In the genomic region with DNA sequence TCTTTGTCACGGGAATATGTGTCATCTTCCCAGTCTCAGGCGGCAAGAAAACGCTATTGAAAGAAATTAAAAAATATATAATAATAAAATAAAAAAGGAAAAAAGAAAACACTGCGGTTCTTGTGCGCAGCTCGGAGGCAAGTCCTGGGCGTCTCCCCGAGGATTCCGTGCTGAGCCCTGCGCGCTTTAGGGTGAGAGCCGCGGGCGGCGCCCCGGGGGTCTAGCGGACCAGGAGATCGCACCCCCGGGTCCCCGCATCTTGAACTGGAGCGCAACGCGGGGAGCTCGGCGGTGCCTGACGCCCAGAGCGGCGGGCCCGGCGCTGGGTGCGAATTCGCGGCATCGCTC, we compare ENCODE assay signal across 8 mouse cellular contexts. TPM values are rescaled to one million over a fixed set of nuclear protein-coding genes. Genes with fewer than 3 reads are reported as not detected.
DNase-seq lines count a peak whose midpoint lies in the region; ATAC-seq and TF ChIP-seq lines count a peak whose summit lies in the region.

No protein-coding gene starts in this region.

- H3K36me3 ChIP-seq in spleen, adult 2 months (ENCODE audit: control insufficient read depth, insufficient read depth, low read length): no peaks in the 10 kb centered on the region
- H3K36me3 ChIP-seq in liver, embryonic 11.5 days (ENCODE audit: control insufficient read depth, insufficient read depth, low read length): no peaks in the 10 kb centered on the region
- no peaks in the 10 kb centered on the region for H3K36me3 ChIP-seq in stomach, postnatal 0 days (ENCODE audit: control insufficient read depth, insufficient read depth, low read length)

- no peak for TF ChIP-seq EP300 in stomach, postnatal 0 days (optimal IDR thresholded peaks at IDR 0.05)

- H3K9ac ChIP-seq in liver, embryonic 11.5 days (ENCODE audit: low read depth, low read length): peak overlapping the region; percentile 59
- peak overlapping the region; percentile 74 for H3K9ac ChIP-seq in stomach, postnatal 0 days (ENCODE audit: low read length)

- TF ChIP-seq POLR2A in spleen, adult 2 months (IDR thresholded peaks at IDR 0.05; ENCODE audit: low read depth, low read length): no peak

- peaks cover 10% of the 10 kb centered on the region for H3K27me3 ChIP-seq in spleen, adult 2 months (ENCODE audit: control insufficient read depth, insufficient read depth, low read length)
- H3K27me3 ChIP-seq in liver, embryonic 11.5 days (replicated peaks; ENCODE audit: control insufficient read depth, insufficient read depth, low read length): peaks cover 54% of the 10 kb centered on the region
- H3K27me3 ChIP-seq in stomach, postnatal 0 days (ENCODE audit: control insufficient read depth, insufficient read depth, low read length): no peaks in the 10 kb centered on the region

- H3K4me1 ChIP-seq in spleen, adult 2 months (ENCODE audit: control insufficient read depth, insufficient read depth, insufficient read length): no peaks in the 10 kb centered on the region
- H3K4me1 ChIP-seq in liver, embryonic 11.5 days (replicated peaks; ENCODE audit: control insufficient read depth, insufficient read depth, low read length): no peaks in the 10 kb centered on the region; the same call in 1 of the 2 replicates
- H3K4me1 ChIP-seq in stomach, postnatal 0 days (replicated peaks; ENCODE audit: control insufficient read depth, insufficient read depth): no peaks in the 10 kb centered on the region; the same call in 1 of the 2 replicates

- H3K9me3 ChIP-seq in liver, embryonic 11.5 days (ENCODE audit: control insufficient read depth, low read length): no peaks in the 10 kb centered on the region
- no peaks in the 10 kb centered on the region for H3K9me3 ChIP-seq in stomach, postnatal 0 days (ENCODE audit: control insufficient read depth, low read length)

- 0 out of 2 replicates have a peak, but pooled peaks have one; percentile 15 for ATAC-seq in frontal cortex, adult (ENCODE audit: low TSS enrichment)
- peak; percentile 14; the same call in 1 of the 2 replicates for ATAC-seq in liver, embryonic 11.5 days (replicated peaks; ENCODE audit: low FRiP score)
- peak; percentile 8; the same call in 1 of the 2 replicates for ATAC-seq in stomach, postnatal 0 days (ENCODE audit: low FRiP score, low TSS enrichment)

- peak overlapping the region; percentile 57; the same call in 1 of the 2 replicates for H3K4me3 ChIP-seq in spleen, adult 2 months (ENCODE audit: extremely low read depth, insufficient read depth, insufficient read length)
- H3K4me3 ChIP-seq in liver, embryonic 11.5 days (ENCODE audit: low read depth, low read length): peak overlapping the region; percentile 64
- H3K4me3 ChIP-seq in stomach, postnatal 0 days (ENCODE audit: low read depth, low read length): peak overlapping the region; percentile 67

- H3K4me2 ChIP-seq in liver, embryonic 11.5 days: peak overlapping the region; percentile 84
- peak overlapping the region; percentile 95 for H3K4me2 ChIP-seq in stomach, postnatal 0 days (replicated peaks; ENCODE audit: low read depth)

- no peak for DNase-seq in frontal cortex, postnatal 25 days (ENCODE audit: low spot score in 2 of 2)
- no peak for DNase-seq in spleen, adult 2 months (ENCODE audit: low read depth in 1 of 2, low spot score in 2 of 2)
- DNase-seq in spleen, postnatal 10 days (ENCODE audit: low spot score in 2 of 2): no peak
- no peak for DNase-seq in liver, embryonic 11.5 days (ENCODE audit: low spot score)
- no peak for DNase-seq in stomach, postnatal 0 days (ENCODE audit: low spot score)
- DNase-seq in B cell, adult 2 months: no peak
- no peak for DNase-seq in cerebellum, adult 11 months

- no peak for TF ChIP-seq CTCF in spleen, adult 2 months (IDR thresholded peaks at IDR 0.05; ENCODE audit: extremely low read depth, insufficient read depth, insufficient read length, insufficient replicate concordance)
- TF ChIP-seq CTCF in stomach, postnatal 0 days (IDR thresholded peaks at IDR 0.05; ENCODE audit: low read depth): no peak

- WGBS in spleen, adult 2 months: 2% methylated on average over 34 of the region's 34 CpGs
- WGBS in liver, embryonic 11.5 days: 2% methylated on average over 33 of the region's 34 CpGs
- WGBS in stomach, postnatal 0 days: 2% methylated on average over 31 of the region's 34 CpGs

- H3K27ac ChIP-seq in spleen, adult 2 months (ENCODE audit: insufficient read depth, low read length): no peak overlapping the region
- no peak overlapping the region for H3K27ac ChIP-seq in liver, embryonic 11.5 days (ENCODE audit: low read depth, low read length)
- peak overlapping the region; percentile 40; the same call in 1 of the 2 replicates for H3K27ac ChIP-seq in stomach, postnatal 0 days (replicated peaks)

RNA-seq across cellular contexts. Expression of a gene that starts 0.3 kb away (rescaled TPM):
- 28.6 and 29.7 TPM in 2 replicates for polyA plus RNA-seq in spleen, adult 2 months (2012; rRNA removed)
- polyA plus RNA-seq in liver, embryonic 11.5 days (2014; fragmentation: Nextera tagmentation; extraction: Ambion mirVana): 7.8 and 8.4 TPM in 2 replicates
- 6.2 and 7.9 TPM in 2 replicates for polyA plus RNA-seq in stomach, postnatal 0 days (2015; fragmentation: Nextera tagmentation; extraction: Ambion mirVana)
